Mouse (Mus musculus): ENCODE data around the gene Ift140.
A peak's percentile ranks its signal among the peaks of the same experiment; 100 is the strongest.

Gene Ift140

DNA sequence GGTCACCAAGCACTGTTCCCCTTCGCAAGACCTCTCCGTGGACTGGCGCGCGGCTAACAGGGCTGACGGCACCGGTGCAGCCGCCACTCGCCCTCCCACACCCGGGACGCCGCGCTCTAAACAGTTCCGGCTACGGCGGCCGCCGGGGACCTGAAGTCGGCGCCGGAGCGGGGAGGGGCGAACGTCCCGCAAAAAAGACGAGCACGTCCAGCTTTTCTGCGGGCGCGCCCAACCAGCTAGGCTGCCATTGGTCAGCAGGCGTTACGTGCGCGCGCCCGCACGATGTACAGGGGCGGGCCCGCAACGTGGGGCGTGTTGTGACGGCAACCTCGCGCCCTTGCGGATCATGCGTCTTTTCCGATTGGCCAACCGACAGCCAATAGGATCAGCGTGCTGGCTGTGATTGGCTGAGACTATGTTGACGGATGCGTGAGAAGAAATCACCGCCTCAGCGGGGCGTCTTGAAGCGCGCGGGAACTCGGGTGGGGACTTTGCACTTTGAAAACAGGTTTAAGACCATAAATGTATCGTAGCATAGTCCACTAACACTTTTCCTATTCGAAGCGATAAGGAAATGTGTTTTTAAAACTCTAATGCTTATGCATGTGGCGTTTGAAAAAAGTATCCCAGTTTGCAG is at the start of gene Ift140, which contains the start of gene Cramp1l:
Gene Ift140 (plus strand): TSS at position 431 of the 637 bp plus-strand sequence.
Gene Cramp1l (minus strand): TSS at position 134 of the 637 bp plus-strand sequence.
- peak; percentile 100 for DNase-seq

DNA sequence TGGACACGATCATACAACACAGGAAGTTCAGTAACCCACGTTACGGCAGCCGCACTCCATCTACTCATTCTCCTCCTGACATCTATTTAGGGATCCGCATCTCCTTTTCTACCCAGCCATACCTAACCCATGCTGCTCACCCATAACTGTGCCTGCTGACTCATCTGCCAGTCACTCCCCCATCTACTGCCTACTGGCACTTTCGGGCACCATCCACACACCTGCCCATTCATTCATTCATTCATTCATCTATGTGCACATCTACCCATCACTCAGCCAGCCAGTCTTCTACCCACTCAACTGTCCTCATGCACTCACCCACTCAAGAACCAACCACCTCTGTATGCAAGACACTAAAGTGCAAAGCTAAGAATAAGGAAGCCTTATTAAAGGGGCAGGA is 28.7 kb upstream of the Ift140 start:
- no peak for DNase-seq

DNA sequence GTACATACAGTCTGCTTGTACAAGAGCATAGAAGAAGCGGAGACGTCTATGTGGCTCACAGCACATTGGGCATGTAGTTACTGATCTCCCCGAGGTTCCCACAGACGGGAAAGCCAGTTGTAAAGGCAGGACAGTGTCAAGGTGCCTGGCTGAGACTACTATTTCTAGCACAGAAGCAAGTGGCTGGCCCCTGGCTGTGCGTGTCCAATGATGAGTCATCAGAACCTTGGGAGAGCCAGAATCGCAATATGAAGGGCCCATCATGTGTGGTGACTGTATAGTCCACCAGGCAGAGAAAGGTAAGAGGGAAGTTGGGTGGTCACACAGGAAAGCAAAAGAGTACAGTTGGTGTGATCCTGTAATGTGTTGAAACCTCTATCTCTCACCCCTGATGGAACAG is 21.2 kb upstream of the Ift140 start:
- DNase-seq, result no peak

DNA sequence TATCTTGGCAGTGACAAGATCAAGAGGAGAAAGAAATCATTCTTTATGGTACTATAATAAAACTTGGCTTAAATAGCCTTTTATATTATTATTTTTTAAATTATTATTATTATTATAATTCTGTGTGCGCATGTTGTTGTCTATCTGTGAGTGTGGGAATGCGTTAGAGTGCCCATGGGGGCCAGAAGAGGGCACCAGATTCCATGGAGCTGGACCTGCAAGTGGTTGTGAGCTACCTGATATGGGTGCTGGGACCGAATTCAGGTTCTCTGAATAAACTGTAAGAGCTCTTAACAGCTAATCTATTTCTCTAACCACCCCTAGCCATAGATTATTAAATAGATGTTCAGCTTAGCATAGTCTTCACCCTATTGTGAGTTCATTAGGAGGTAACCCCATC is 10.8 kb upstream of the Ift140 start:
- no peak for DNase-seq

DNA sequence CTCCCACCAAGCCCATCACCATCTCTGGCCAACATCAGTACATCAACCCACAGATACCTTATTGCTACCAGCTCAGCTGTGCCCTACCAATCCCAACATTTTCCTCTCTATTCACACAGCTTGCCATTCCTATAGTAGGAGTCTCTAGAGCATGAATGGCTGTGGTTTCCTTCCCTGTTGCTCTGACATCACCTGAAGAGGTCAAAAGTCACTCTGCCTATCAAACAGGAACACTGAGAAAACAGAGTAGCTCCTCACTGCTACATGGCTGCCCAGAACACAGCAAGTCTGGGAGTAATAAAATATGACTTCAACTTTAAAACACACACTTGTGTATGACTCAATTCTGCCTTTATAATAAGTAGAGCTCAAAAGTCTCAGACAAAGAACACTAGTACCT is 8.4 kb upstream of the Ift140 start:
- no peak for DNase-seq

DNA sequence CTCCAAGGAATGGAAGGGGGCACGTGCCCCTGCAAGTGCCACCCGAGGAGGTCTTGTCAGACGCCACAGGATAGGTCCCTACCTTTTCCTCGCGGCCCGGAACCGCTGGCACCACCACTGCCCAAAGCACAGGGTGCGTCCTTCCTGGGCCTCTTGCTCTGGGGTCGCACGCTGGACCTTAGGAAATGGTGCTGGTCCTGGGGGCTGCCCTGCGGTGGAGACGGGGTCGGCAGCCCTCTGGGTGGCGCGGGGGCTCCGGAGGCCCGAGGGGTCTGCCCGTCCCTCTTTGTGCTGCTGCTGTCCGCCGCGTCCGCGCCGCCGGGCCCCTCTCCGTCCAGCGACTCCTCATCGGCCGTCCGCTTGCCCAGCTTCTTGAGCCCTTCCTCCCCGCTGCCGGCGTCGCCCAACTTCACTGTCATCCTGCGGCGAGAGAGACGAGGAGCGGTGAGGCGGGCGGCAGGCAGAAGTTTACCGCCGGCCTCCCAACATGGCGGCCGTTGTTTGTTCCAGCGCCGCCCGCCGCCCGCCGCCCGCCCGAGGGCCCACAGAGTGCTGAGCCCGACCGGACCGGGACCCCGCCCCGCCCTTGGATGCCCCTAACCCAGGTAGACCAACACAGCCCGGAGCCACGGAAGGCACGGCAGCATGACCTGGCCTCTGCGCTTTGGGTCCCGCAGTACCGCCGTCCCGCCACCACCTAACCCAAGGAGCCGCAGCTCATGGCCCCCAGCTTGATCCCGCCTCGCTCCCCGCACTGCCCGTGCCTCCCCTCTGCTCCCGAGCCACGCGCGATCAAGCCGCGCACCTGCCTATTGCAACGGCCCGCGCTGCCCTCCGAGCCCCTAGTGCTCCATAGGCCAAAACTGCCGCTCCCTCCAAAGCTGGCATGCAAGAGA is 2.0 kb upstream of the Ift140 start:
- peak; percentile 95 for DNase-seq

DNA sequence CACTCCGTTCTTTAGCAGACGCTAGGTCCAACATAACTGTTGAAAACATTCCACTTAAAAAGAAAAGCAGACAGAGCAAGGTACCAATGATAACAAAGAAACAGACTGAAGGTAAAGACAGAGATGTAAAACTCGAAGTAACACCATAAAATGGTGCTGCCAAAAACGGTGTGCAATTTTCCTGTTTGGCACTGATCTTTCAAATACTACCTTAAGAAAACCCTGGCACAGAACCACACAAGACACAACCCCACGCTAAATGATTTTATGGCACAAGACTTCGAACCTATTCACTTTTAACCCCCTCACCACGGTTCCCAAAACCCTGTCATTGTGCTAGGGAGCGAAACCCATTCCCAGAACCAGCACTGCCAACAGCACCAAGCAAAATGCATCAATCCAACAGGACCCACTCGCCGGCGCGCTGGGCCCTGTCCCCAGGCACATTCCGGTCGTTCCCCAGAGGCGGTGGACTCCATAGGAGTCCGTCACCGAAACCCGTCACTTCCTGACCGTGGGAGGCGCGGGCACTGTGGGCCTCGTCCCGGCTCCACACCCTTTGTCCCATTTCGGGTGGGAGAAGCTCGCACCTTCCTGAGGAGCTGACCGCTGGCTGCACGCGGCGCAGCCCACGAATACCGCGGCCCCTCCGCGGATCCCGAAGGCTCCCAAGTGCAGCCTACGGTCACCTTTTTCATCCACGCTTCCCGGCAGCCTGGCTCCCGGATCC is 879 bp upstream of the Ift140 start:
- DNase-seq, result peak; percentile 96

DNA sequence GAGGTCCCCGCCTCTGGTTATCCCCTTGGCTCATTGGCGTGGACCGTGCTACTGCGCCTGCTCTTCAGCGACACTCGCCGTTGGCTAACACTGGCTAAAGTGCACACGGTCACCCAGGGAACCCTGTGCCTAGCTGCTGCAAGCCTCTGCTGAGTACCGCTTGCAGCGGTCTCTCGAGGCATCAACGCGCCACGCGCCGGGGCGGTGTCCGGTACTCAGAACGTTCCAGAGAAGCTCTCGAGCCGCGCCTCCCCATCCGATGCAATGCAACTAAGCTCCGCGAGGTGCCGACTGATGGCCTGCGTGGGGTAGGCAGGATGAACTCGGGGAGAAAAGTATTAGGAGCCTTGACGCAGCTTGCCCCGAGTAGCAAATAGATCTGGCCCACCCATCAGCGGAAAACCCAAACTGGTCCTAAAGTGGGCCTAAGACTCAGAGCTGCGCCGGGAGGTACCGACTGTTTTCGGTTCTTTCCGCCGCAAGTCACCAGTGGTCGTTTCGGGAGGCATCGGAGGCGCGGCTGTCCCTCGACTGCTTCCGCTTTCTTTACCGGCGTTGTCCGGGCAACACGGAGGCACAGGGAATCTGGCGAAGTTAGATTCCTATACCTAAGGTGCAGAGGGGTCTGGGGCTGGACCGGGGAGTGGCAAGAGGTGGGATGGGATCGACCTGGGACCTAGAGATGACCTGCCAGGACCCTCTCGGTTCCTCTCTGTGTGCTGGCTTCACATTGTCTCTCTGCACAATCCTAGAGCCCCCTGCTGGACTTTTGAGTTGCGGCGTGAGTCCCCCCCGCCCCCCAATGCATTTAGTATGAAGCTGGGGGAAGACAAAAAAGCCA is 627 bp downstream of the Ift140 start:
- peak; percentile 99 for DNase-seq

DNA sequence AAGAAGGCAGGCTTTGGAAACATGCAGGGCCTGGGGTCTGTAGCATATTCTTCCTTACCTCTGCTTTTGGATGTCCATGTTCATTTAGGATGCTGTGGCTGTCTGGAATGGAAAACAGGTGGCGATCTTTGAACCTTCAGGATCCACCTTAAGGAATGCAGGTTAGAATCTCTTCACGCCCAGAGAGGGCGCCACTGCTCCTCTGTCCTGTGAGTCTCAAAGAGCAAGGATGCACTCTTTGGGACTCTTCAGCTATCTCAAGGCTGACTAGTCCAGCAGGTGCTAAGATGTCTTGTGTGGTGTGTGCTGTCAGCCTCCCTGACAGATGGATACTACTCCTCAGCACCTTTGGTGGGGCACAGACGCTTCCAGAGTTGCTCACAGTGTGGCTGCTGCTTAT is 20.3 kb downstream of the Ift140 start:
- DNase-seq, result no peak

DNA sequence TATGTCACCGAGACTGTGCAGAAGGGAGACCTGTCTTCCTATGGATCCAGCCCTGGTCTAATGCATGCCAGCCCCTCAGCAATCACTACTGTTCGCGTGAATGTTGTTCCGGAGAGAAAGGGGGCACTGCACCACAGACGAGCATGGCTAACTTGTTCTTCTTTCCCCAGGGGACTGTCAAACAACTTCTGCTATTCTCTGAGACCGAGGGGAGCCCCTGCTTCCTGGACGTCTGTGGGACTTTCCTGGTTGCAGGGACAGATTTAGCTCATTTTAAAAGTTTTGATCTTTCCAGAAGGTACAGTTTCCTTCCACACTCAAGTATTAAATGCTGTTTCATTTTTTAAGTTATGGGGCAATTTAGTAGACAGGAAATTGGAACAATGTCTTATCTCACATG is 29.0 kb downstream of the Ift140 start:
- DNase-seq, result no peak

DNA sequence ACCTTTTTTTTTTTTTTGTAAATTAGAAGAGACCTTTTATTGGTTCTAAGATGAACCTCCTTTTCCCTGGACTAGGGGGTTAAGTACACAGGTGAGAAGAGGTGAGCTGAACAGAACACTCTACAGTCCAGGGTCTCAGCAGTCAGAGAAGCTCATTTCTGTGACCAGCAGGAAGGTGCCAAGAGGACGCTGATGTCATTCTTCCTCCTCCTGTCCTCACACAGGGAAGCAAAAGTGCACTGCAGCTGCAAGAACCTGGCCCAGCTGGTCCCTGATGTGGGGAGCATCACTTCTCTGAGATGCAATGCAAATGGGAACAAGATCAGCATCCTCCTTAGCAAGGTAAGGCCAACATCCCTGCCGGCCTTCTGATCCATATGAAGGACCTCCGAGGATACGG is 29.4 kb downstream of the Ift140 start:
- peak; percentile 91 for DNase-seq

DNA sequence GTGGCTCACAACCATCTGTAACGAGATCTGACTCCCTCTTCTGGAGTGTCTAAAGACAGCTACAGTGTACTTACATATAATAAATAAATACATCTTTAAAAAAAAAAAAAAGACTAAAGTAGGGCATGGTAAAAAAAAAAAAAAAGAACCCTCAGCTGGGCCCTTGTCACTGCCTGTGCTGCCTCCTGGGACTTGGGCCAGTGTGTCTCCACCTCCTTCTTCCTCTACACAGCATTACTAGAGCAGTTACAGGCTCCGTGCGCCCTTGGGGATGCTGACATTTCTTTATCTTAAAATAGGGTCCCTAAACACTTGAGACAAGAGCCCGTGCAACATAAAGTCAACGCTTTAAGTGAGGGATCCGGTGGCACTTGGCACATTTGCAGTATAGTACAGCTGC is 31.3 kb downstream of the Ift140 start:
- peak; percentile 93 for DNase-seq

DNA sequence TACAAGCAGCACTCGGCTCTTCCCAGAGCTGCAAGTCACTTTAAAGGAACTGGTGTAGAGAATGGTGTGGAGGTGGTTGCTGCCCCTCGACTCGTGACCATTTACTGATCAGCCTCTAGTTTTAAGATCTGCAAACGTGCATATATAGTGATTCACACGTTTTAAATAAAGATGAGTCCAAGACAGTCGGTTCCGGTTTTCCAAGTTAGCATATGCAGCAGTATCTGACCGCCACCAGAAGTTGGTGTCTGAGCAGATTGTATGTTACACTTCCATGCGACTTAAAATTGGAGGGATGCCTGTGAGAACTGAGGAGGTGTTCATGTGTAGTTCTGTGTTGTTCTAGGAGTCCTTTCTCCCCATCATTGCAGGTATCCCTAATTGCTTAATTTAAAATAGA is 37.4 kb downstream of the Ift140 start:
- no peak for DNase-seq

DNA sequence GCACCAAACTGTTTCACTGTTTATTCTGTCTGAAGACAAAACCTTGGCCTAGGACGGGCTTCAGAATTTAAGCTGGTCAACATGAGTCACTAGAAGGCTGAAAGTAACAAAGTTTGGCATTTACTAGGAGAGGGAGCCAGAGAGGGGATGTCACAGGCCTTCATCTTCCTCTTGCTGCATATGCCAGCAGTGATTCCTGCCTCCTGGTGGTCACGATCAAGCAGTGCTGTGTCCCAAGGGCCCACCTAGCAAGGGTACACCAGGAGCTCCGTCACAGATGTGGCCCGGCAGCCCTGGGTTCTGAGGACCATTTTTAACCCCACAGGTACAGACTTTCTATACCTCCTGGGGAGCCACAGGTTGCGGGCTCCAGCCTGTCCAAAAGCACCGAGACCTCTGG is 41.2 kb downstream of the Ift140 start:
- DNase-seq, result no peak

DNA sequence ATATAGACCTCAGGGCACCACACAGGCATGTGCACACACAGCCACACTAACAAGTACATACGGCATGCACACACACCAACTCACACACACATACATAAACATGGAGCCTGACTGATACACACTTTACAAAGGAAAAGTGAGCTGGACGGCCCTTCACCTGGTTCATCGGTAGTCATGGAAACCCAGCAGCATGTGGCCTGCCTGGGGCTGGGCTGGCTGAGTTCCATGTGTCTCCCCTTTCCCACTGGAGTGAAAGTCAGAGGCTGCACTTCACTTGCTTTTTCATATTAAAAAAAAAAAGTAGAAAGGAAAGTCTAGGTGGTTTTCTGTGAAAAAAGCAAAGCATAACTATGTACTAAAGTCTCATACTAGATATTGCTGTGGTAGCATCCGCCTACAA is 47.4 kb downstream of the Ift140 start:
- no peak for DNase-seq

DNA sequence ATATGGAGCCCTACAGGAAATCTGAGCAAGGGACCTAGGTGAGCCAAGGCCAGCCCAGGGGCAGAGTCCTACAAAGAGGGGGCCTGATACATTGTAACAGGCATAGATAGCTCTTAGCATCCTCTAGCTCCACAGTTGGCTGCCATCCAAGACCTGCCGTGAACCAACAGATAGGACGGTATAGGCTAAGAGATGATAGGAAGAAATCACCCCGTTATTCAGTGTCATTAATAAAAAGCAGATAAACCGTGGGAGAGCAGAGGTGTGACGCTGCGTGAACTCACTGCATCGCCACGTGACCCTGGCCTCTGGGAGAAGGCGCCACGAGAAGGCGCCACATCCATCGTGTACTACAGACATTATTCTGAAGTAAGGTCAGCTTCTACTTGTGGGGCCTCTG is 48.0 kb downstream of the Ift140 start:
- peak; percentile 96 for DNase-seq

DNA sequence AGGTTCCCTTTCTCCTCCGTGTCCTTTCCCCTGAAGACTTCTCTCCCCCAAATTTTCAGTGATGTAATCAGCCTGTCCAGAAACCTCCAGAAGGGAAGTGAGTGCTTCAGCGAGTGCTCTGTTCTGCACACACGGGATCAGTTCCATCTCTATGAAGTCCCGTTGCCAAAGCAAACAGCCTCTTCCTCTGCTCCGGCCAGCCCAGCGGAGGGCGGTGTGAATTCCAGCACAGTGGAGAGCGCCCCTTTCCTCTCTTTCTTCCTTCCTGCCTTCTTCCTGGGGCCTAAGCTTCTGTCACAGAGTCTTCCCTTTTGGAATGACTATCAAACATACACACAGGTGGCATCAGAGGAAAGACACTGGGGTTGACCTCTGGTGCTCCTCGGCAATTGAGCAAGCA is 48.5 kb downstream of the Ift140 start:
- DNase-seq, result peak; percentile 99

DNA sequence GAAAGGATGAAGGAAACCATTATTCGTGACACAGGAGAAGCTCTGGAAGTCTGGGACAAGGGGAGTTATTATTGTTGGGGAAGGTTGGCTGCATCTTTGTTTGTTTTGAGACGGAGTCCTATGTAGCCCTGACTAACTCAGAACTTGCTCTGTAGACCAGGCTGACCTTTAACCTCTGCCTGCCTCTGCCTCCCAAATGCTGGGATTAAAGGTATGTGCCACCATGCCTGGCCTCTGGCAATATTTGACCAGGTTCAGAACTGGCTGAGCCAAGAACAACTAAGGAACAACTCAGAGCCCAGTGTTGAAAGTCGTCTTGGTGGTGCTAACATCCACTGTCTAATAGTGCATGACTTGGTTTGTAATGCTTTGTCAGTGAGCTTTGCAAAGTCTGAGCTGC is 49.3 kb downstream of the Ift140 start:
- DNase-seq, result no peak

DNA sequence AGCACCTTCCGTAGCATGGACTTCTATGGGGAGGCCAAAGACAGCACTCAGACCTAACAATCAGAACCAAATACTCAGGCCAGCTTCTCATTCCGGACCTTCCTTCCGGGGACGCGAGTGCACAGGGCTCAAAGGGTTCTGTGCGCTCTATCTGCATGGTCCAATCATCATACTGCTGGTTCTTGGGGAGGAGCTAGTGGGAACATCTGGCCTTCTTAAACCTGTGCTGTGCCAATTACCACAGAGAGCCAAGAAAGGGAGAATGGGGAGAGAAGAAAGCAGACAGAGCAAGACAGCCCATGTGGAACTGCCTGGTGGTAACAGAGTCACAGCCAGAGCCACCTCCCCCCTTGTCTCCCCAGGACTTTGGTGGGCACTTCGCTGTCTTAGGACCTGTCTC is 50.7 kb downstream of the Ift140 start:
- DNase-seq, result peak; percentile 97

DNA sequence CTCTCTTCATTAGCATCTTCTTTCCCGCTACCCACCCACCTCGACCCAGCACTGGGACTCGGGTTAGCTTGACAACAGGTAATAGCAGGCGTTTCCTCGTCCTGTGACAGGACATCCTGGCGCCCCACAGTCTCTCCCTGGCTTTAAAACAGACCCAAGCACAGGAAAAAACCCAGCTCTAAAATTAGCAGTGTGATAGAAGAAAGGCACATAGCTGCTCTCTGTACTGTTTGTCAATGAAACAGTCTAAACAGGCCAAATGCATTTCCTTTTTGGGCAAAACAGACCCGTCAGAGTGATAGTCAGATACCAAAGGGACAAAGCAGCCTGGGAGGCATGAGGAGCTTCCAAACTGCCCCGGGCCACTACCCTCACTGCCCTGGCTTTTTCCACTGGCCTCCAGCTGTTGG is 51.6 kb downstream of the Ift140 start:
- peak; percentile 99 for DNase-seq

DNA sequence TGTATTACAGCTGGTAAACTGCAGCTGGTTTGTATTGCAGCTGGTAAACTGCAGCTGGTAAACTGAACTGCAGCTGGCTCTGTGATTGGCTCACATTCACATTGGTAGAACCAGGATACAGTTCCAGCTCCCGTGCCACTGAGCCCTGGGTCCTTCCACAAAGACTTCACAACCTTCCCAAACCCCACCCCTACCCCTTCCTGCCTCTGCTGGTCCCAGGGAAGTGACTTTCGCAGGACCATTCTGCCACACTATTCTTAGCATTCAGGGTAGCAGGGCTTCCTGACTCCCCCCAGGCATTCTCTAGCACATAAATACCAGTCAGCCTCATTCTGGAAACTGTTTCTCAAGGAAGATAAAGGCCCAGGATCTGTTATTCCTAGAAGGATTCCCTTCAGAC is 52.8 kb downstream of the Ift140 start:
- DNase-seq, result peak; percentile 96

DNA sequence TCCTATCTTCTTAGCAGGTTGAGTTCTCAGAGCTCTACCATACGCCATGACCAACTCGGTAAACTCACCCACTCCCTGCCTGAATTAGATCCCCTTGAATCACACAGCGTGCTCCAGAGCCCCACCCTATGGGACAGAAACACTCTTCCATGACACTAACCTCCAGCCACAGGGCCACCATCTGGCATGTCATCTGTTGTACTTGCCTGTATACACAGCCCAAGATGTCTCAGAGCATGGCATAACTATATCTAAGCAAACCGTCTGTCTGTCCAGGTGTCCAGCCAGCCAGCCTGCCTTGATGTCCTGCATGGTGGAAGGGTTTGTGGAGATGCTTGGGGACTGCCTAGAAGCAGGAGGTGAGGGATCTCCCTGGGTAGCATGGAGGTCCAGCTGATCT is 61.0 kb downstream of the Ift140 start:
- DNase-seq, result no peak

Measured in heart, adult 11 months (tissue).